Mouse (Mus musculus): ENCODE measurements around the gene Inka1.
"Not testable (repeated sequence)": the region's sequence is repeated elsewhere in the genome, so short reads cannot be mapped to it uniquely, and the experiment has no call there.

Inka1 gene

DNA sequence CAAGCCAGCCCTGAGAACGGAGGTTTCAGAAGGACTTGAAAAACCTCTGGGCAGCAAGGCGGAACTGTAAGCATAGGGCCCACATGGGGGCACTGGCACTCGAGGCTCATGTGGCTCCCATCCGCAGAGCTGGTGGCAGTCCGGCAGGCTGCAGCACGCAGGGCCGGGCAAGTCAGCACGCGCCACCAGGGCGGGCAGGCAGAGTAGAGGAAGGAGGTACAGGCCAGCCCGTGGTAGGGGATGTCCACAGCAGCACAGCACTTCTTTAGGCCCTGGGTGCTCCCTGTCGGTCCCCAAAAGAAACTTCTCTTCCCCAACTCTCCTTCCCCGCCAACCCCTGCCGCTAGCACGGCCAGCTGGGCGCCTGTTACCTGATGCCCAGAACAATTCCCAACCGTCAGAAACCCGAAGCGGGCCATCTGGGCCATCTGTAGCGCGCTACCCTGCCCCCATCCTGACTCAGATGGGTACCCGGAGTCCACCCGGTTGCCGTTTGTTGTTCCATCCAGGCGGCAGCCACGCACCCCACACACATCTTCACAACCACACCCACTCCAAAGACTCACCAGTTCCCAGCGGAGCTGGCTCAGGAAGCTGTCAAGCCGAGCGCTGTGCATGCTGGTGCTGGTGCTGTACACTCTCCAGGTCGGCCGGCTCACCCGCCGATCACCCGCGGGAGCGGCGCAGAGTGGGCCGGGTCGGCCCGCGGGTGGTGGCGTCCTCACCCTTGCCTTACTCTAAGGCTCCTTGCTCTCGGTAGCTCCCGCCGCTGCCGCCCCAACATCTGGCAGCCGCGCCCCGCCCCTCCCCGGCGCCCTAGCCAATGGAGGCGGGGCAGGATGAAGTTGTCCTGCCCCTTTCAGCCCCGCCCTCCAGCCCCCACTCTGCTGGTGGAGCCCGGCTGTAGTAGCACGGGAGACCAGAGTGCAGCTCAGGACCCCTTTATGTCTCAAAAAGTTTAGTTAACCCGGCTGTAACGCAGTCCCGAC, at the start of gene Inka1:
Inka1 (minus strand) TSS at position 749 of the 989 bp plus-strand sequence.
- peak; percentile 94 for DNase-seq

DNA sequence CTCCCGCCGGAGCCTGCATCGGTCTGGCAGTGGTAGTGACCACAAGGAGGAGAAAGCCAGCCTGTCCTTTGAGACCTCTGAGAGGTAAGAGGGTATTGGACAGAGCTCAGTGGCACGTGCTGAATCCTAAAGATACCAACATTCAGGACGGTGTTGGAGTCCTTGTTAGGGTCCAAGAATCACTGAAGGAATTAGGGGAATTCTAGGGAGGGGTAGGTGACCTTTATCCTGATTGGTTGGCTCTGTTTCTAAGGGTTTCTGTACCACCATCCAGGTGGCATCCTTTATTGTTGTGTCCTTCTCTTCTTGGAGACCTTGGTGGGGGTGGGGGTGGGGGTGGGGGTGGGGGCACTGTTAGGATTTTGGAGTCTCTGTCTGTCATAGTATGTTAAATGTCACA, 46.4 kb upstream of the Inka1 start:
- no peak for DNase-seq

DNA sequence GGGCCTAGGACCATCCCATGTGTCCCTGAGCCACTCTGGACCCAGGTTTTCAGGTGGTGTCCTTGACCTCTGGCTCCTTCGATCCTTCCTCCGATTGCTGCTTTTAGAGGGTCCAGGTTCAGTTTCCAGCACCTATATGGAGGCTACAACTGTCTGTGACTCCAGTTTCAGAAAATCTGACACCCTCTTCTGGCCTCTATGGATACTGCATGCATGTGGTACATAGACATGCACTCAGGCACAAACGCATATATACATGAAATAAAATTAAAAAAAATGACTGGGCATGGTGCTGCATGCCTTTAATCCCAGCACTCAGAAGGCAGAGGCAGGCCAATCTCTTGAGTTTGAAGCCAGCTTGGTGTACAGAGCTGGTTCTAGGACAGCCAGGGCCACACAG, 42.2 kb upstream of the Inka1 start:
- DNase-seq: no peak

DNA sequence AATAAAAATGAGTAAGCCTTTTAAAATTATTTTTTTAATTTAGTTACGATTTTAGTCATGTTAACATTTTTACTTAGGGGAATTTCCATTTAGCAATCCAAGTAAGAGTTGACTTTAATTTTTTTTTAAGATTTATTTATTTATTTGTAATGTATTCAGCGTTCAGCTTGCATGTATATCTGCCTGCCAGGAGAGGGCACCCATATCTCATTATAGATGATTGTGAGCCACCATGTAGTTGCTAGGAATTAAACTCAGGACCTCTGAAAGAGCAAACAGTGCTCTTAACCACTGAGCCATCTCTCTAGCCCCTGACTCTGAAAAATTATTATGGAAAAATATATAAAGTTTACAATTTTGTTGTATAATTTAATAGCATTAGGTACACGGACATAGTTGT, 40.9 kb upstream of the Inka1 start:
- DNase-seq: no peak

DNA sequence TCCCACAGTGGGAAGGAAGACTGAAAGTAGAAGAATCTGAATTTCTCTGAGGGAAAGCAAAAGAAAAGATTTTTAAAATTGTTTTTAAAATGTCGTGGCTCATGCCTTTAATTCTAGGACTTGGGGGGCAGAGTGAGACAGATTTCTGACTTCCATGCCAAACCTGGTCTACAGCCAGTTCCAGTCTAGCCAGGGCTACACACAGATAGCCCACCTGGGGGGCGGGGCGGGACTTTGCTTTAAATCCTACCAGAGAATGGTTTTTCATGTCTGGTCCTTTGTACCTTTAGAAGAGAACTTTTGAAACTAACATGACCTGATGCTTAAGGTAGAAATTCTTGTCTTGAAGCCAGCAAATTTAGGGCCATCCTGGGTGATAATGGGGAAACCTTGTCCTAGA, 37.5 kb upstream of the Inka1 start:
- DNase-seq: no peak

DNA sequence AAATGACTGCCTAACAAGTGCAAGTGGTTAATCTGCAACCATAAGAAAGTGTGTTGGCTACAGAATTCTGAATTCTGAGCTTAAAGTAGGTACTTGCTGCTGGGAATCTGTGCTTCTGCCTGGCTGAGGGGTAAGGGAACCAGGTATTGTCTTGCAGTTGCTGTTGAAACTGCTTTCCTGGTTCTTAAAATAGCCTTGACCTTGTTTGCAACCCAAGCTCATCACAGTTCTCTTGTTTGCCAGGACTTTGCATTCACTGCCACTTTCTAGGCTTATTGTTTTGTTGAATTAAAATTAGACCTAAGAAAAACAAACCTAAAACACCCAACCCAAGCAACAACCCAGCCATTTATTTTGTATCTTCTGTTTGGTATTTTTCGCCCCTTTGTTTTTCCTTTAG, 35.1 kb upstream of the Inka1 start:
- no peak for DNase-seq

DNA sequence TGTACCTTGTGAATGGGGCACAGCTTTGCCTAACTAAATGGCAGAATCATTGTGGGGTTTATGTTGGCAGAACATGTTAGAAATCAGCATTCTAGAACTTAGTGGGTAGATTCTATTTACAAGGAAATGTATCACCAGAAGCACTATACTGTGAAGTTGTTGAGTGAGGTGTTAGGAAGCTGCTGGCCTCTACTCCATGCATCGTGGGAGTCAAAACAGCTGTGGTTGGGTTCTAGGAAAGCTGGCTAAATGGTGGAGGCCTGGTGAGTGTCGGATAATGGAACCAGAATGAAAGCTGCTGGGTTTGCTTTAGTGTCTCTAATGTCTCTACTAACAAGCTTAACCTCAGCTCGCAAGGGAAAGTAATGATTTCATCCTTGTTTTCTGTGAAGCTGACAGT, 31.4 kb upstream of the Inka1 start:
- no peak for DNase-seq

DNA sequence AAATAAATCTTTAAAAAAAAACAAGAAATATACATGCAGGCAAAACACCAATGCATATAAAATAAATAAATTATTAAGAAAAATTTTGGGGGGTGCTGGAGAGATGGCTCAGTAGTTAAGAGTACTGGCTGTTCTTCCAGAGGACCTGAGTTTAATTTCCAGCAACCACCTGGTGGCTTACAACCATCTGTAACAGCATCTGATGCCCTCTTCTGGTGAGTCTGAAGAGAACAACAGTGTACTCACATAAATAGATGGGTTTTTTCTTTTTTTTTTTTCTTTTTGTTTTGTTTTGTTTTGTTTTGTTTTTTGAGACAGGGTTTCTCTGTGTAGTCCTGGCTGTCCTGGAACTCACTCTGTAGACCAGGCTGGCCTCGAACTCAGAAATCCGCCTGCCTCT, 27.9 kb upstream of the Inka1 start:
- DNase-seq: not testable (repeated sequence)

DNA sequence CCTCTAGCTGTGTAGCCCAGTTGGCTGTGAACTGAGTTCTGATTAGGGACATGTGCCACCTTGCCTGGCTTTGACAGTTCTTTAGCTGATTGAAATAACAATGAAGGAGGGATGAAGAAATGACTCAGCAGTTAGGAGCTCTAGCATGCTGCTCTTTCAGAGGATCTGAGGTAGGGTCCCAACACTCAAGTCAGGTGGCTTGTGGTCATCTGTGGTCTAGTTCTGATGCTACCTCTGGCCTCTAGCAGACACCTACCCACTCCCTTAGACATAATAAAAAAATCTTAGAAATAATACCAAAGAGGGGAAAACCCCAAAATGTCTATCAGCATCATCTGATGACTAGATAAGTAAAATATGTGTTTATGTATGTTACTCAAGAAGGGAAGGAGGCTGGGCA, 24.7 kb upstream of the Inka1 start:
- no peak for DNase-seq

DNA sequence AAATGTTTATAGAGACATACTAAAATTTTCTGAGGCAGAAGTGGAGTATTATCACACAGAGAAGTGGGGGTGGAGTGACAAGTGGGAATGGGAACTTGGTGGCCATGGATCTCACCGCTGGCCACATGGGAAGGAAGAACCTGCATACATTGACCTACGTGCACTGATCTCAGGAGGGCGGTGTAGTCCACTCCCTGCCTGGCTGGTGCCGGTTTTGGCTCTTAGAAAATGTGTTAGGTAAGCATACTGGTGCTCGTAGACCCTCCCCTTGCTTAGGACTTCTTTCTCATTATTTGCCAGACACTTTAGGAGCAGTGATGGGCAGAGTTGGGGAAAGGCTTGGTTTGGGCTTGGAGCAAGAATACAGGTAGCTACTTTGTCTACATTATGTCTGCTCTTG, 22.4 kb upstream of the Inka1 start:
- DNase-seq: no peak

DNA sequence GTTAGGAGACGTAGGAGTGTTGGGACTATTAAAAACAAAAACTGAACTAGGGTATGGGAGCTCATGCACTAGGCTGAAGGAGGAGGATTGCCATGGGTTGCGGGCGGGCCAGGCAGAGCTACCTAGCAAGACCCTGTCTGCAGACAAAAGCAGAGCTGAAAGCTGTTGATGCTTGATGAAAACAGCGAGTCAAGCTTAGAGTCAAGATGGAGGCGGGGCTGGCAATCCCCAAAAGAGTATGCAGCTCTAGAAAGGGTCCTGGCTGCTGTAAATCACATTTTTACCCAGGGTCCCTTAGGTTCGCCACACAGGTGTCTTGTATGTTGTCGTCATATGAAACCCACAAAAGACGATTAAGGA, 17.8 kb upstream of the Inka1 start:
- peak; percentile 53 to 59 for DNase-seq

DNA sequence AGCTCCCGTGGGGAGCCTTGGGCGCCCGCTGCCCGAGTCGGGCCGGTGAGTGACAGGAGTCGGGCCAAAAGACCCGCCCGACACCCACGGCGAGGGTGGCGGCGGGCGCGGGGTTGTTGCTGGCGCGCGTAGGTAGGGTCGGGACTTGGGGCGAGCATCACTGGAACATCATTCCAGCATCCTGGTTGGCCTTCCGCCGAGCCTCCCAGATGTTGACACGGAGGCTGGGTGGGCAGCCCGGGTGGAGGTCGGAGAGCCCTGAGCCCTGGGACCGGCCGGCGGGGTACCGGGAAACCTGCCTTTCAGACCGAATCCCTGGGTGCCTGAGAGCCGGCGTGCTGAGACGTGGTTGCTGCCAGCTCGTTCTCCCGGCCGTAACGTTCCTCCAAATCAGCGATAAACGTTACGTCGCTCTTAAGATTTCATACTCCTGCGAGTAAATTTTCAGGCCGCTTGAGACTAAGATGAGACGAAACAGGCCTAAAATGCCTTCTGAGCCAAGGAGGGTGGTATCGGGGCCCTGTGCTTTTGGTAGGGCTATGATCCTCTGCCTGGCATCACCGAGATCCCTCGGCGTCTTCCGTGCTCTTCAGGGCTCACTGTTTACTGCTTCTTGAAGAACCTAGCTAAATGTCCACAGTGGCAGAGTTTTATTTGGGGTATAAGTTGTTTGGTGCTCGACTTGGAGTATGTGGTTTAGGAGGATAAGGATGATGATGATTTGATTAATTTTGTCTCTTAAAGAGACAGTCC, 17.3 kb upstream of the Inka1 start:
- peak in 1 of 2 experiments; percentile 42 for DNase-seq

DNA sequence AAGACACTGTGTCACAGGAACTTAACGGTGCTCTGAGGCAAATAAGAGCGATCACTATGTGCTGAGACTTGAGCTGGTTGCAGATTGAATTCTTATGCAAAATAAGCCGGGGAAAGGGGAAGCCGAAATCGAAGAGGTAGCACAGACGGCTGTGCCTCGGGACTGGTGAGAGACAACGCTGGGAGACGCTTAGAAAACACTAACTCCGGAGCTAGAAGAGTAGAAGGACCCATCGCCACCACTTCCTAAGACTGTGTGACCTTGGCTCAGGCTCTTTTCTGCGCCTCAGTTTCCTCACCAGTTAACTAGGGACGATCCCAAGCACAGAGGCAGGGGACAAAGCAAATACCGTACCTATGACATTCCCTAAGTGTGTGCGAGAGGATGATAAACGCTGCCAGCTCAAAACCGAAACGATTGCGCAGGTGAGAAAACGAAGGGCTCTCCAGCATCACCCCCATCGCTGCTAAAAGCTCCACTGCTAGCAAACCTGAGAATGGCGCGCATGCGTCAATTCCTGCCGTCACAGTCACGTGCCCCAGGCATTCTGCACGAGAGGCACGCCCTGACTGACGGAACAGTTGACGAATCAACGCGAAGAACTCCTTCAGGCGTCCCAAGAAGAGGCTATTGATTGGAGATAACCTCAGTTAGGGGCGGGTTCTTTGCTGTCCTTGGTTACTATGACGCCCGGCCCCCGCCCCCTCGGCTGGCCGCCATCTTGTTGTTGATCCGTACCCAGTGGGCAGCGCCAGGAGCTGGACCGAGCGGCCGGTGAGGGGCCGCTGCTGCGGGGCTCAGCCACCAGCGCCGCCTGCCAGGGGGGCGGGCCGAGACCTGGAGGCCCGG, 16.5 kb upstream of the Inka1 start, which contains the start of gene Ip6k1:
Ip6k1 (plus strand) TSS at position 580 of the 849 bp plus-strand sequence.
- peak; percentile 98 to 99 for DNase-seq

DNA sequence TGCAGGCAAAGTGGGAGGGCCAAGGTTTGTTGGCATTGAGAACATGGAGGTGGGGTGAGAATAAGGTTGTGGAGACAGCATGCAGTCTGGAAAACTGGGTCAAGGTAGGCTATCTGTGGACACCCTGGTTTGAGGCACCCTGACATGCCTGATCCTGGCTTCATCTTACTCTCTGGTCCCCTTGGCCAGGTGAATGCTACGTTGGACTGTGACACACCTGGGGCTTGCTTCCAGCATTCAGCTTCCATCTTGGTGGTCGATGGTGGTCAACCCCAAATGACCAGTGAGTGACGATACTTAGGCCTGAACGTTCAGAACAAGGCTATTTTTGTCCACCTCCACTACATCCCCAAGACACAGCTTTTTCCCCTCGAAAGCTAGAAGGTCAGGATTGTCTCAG, 10.4 kb upstream of the Inka1 start, which contains the start of gene Gm20662:
Gm20662 (plus strand) TSS at position 301 of the 400 bp plus-strand sequence.
- no peak for DNase-seq

DNA sequence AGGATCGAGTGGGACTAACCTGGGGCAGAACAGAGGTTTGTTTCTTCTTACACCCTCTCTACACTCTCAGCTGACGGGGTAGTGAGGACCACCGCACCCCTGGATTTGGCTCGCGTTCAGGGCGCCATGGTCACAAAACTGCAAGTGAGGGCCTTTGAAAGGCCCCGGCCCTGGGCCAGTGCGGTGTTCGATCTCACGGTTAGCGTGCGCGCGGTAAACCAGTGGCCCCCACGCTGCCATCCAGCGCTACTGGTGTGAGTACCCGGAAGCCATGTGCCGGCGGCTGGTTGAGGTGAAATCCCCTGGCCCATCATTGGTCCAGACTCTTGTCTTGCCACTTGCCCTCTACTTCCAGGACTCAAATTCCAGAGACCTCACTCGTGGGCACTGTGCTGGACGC, 9.8 kb upstream of the Inka1 start:
- no peak for DNase-seq

DNA sequence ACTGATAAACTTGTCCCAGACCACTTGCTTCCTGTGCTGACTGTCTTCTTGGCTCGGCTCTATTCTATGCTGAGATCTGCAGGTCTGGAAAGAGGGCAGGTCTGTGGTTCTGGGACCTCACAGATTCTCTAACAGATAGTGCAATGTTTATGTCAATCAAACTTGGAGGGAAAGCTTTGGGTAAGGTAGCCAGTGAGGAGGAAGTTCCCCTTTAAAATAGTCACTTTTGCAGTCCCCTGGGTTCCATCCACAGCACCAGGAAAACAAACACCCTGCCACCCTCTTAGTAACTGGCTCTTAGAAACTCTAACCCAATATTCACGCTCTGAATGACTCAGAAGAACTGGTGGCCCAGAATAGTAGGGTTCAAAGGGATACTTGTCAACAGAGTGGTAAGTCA, 8.8 kb upstream of the Inka1 start:
- no peak for DNase-seq

DNA sequence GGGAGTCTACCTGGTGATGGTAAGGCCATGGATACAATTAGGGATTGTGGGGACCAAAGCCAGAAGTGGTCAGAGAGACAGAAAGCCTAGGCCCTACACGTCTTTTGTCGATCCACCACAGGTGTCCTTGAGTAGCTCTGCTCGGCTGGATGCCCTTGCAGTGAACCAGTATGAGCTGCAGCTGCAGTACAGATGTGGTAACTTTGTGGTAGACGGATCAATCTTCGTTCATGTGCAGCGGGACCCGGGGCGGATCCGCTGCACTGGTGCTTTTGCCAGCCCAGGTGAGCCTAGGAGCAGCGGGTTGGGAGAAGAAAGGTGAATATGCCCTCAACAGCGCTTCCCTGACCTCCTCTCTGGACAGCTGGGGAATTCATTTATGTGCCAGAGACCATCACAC, 7.3 kb upstream of the Inka1 start:
- DNase-seq: no peak

DNA sequence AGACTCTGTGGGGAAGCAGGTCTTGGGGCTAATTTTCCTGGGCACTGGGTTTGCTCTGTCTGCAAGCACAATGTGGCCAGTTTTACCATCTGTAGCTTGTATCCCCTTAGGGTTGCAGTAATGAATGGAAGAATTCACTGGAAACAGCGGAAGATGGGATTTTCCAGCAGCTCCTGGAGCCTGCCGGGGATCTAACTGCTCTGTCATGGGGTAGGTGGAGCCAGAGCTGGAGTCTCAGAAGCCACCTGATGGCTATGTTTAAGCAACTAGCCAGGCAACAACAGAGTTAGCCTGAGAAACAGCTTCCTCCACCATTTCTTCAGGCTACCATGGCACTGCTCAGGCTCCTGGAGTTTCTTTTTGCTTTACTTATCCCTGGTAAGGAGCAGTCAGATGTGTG, 6.5 kb upstream of the Inka1 start, which contains the start of gene Cdhr4:
Cdhr4 (plus strand) TSS at position 301 of the 400 bp plus-strand sequence.
- no peak for DNase-seq

DNA sequence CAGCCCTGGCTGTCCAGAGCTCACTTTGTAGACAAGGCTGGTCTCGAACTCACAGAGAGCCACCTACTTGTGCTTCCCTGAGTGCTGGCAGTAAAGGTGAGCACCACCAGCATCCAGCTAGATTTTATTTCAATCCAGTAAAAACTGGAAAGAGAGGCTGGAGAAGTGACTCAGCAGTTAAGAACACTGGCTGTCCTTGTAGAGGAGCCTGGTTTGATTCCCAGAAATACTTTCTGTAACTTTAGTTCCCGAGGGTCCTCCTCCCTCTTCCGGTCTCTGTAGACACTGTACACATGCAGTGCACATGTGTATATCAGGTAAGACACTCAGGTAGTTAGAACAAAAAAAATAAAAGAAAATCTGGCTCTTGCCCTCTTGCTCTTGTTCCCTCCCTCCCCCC, 2.3 kb upstream of the Inka1 start:
- DNase-seq: no peak

DNA sequence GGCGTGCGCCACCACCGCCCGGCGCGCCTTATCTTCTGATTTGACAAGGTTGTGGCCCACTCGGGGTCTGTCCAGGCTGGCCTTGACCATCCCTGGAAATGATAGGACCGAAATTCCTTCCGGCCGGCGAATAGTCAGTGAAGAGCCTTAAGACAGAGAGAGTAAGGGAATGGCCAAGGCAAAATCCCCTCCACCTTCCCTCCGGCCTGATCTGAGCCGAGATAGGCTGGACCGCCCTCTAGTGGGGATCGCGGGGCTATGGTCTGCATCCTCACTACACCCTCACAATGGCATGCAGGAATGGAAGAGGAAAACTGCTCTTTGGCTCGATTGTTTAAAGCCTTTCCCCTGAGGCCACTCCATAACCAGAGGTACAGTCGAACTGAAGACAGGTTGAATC, 697 bp upstream of the Inka1 start:
- DNase-seq: peak; percentile 86 to 88

DNA sequence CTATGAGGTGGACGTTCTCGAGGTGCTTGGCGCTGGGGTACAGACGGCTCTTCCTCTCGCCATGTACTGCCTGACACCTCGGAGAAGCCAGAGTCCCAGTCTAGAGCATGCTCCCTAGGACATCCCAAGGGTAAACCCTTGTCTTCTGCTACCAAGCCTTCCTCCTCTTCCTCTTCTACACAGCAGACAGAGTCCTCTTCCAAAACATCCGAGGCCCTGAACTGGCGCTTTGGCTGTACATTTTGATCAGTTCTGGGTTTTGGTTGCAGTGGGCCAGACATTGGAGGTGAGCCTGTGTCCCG, 974 bp downstream of the Inka1 start:
- no peak for DNase-seq

DNA sequence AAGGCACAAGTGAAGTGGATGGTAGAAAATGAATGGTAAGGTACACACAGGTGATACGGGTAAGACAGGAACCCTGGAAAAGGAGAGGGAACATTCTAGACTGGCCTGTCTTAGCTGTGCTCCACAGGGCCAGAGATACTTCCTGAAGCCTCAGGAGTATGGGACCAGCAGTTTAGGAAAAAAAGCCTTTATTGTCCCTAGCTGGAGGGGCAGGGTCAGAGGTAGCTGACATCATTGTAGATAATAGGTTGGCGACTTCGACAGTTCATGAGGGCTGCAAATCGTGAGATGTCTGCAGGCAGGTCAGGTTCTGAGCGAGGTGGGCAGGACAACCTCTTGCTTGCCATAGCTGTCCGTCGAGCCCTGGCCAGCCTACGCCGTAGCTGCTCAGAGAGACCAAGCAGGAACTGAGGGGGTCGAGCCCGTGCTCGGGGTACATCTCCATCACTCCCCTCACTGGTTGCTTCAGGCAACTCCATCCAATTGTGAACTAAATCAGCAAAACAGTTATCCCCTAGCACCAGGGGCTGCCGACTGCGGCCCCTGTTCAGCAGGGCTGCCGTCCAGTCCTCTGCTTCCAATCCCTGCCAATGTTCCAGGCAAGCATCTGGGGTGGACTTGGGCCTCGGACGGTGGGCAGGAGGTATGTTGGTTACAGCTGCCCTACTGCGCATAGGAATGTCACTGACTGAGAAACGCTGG, 1.5 kb downstream of the Inka1 start:
- DNase-seq: peak; percentile 13 to 28
